Mouse (Mus musculus) brain, embryonic 14.5 days (tissue): ENCODE measurements around the gene Cnn2.

ENCODE experiments used
- CTCF ChIP-seq: fragments of 200-500 bp; IDR thresholded peaks from 2 replicates; pipeline ENCODE4 v1.5.1; 2012; ENCODE audit warnings: inconsistent platforms, mild to moderate bottlenecking, moderate library complexity, borderline replicate concordance; ENCODE audit not compliant: insufficient read depth, insufficient read length; ENCODE audit errors: extremely low read depth
- POLR2A ChIP-seq: fragments of 200-500 bp; IDR thresholded peaks from 2 replicates; pipeline ENCODE4 v1.6.1; 2012; ENCODE audit warnings: mild to moderate bottlenecking, inconsistent platforms, borderline replicate concordance; ENCODE audit not compliant: poor library complexity, insufficient read depth, insufficient read length, severe bottlenecking; ENCODE audit errors: extremely low read depth

DNA sequence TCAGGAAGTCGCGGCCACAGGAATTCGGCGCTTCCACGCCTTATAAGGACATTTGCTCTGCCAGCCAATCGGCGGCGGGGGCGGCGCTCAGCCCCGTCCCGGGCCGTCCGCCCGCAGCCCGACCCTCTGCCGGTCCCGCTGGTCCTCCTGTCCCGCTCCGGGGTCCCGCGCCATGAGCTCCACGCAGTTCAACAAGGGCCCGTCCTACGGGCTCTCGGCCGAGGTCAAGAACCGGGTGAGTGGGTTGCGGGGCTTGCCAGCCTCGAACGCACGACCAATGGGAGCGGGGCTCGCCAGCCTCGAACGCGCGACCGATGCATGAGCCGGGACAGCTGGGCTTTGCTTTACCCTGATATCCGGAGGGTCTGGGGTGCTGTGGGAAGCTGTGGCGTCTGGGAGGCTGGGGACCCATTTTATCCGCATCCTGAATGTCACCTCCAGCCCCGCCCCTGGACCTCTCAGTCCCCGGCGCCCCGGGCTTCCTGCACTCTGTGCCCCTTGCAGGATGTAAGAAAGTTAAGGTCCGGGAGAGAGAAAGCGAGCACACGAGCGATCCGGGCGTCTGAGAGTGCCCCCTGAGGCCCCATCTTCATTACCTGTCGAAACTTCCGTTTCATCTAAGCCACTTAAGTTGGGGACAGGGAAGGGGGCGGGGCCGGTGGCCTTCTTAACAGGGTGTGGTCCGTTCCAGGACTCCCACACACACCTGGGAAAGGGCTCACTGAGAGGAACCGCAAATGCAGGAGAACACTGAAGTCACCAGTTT lies at the start of gene Cnn2:
- TF ChIP-seq CTCF (no peak), POLR2A (no peak)
